Mouse (Mus musculus) urinary bladder, postnatal 4 days (tissue): ENCODE results near the gene Mrpl2.

Experiments
- DNase-seq, 2 experiments: peaks; one replicate each; pipeline ENCODE4 v3.0.0; 2021 to 2022; ENCODE audit warnings: low spot score in 2 of 2

Mrpl2 gene

DNA sequence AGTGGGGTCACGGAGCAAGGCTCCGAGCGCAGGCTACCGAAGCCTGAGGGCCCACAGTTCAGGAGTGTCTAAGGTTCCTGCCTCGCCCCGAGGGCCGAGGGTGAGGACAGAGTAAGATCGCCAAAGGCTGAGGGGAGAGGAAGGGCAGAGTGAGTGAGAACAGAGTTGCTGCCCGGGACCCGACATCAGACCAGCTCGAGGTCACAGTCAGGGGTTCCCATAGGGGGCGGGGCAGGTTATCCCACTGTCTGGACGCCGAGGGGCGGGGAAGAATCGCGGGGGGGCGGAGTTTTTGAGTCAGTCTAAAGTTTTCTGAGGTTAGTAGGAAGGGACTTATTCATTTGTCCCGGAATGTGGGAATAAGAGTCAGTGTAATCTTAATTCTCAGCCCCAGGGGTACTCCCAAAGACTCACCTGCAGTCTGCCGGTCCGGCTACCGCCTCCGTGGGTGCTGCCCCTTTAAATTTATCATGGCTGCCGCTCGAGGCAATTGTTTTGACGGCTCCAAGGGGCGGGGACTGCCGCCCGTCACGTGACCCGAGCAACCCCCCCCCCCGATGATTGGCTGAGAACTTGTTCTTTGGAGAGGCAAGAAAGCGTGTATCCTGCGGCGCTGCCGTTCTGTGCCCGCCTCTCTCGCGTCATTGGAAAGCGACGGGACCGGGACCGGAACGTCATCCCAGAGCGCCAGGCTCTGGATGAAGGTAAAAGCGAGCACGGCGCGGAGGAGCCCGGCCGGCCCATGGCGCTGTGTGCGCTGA lies at the start of gene Mrpl2, which contains the start of gene Klc4:
TSS of gene Mrpl2 (plus strand) at position 669 of the 761 bp plus-strand sequence.
TSS of gene Klc4 (minus strand) at position 462 of the 761 bp plus-strand sequence.
- DNase-seq: peak; percentile 97 to 99

DNA sequence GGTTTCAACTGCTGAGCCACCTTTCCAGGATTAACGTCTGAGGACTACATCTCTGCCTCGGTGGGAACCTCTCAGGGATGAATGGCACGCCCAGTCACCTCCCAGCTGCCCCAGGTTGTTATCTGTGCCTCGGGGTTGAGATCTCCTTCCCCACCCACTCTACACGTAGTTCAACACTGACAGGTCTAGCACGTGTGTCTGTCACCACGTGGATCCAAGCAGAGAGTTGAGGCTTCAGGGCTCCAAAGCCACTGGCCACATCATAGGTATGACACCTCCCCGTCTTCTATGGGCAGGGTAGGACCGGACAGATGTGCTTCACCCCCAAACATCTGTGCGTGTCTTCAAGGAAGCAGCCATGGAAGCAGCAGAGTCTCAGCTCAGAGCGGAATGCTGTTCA lies 48.1 kb upstream of the Mrpl2 start:
- DNase-seq: no peak

DNA sequence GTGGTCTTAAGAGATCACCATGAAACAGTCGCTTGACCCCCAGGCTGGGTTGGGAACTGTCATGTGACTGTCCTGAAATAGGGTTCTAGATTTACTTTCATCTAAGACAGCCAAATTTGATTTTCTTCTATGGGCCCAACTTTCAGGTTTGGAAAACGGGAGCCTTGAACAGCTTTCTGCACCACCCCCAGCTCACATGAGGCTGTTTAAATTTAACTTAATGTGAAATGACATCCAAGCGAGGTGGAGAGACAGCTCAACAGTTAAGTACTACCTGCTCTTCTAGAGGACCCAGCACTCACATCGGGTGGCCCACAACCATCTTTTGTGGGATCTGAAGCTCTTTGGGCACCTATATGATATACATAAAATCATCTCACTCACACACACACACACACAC lies 47.1 kb upstream of the Mrpl2 start:
- no peak for DNase-seq

DNA sequence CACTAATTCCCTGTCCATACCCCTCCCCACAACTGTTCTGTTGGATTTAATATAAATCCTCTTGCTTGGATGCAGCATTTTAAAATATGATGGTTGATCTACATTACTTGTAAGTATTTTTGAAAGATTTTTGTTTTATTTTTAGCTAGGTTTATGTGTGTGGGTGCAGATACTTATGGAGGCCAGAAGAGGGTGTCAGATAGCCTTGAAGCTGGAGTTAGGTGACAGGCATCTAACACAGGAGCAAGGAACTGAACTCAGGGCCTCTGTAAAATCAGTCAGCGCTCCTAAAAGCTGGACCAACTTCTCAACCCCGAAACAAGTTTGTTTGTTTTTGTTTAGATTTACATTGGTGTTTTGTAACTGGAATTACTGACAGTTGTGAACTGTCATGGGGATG lies 45.5 kb upstream of the Mrpl2 start:
- no peak for DNase-seq

DNA sequence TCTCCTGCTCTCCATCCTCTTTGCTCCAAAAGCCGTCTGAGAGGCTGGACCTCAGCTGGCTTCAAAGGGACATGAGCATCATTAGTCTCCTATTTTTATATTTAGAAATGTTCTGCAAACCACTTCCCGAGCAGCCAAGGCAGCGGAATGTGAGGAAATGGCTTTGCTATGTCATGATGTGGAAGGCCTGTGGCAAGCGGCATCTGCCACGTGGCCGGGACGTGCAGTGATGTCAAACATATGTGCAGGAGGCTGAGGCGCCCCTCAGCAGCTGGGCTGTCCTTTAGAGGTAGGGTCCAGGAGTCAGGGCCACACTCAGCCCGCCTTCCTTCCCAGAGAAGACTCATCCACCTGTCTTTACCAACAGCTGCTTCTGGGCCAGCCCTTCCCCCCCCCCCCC lies 43.8 kb upstream of the Mrpl2 start:
- DNase-seq: no peak

DNA sequence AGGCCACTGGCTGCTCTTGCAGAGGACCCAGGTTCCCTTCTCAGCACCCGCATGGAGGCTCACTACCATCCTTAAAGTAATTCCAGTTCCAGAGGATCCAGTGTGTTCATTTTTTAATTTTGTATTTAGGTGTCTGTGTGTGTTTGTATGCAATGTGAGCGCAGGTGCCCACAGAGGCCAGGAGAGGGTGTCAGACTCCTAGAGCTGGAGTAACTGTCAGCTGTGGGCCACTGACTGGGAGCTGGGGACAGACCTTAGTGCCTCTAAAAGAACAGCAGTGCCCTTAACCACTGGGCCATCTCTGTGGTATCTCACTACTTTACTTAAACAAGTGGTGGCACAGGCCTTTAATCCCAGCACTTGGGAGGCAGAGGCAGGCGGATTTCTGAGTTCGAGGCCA lies 42.8 kb upstream of the Mrpl2 start:
- no peak for DNase-seq

DNA sequence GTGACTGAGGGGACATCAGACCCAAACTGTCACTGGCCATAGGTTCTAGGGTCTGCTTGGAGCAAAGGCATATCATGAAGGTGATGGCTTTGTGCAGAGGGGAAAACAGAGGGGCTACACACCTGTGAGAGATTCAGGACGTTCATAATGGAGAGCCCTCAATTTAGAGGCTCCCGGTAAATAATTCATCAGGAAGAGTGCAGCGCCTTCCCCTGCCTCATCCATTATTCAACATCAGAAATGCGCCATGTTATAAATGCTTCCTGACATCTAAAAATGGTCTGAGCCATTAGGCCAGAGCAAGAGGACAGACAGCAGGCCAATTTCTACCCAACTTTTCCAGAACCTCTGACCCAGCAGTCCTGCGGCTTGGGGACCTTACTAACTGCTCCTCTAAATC lies 40.9 kb upstream of the Mrpl2 start:
- no peak for DNase-seq

DNA sequence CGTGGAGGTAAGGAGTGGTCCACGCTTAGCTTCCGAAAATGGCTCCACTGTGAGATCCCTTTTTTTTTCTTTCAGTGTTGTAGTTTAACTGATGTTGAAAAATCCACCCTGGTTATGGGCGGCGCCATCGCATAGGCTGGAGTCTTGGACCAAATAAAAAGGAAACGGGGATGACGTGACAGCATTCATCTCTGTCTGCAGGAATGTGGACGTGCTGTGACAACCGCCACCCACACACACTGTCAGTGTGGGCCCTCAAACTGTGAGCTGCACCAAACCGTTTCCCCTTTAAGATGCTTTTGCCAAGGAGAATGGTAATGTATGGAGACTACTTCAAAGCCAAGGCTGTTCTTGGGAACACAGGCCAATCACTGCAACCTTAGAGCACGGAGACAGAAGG lies 40.0 kb upstream of the Mrpl2 start:
- DNase-seq: no peak

DNA sequence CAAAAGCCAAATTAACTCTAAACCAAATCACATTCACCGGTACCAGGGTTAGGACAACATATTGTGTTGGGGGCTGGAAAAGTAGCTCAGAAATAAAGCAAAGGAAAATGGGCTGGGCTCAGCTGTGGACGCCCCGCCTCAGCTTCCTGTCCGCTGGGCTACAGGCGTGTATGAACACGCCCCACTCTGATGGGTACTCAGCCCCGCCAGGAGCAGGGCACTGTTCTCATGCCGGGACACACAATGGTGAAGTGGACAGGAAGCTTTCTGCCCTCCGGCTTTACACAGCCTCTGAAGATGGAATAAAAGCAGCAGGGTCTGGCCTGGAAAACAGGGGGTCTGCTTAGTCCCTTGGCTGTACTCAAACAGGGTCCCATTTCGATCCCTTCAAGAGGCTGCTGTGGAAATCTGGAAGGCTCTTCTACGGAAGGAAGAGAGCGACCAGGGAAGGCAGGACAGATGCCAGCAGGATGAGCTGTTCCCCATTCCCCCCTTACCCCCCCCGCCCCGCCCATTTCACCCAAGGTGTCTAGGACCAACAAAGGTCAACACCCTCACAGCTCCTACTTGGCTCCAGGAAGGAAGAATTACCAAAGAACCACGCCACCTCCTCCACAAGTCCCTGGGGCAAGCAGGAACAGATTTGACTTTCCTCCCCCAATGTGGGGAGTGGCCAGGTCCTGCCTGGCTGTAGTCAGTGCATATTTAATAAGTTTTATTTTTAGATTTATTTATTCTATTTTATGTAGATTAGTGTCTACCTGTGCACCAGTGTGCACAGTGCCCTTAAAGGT lies 36.1 kb upstream of the Mrpl2 start:
- no peak for DNase-seq

DNA sequence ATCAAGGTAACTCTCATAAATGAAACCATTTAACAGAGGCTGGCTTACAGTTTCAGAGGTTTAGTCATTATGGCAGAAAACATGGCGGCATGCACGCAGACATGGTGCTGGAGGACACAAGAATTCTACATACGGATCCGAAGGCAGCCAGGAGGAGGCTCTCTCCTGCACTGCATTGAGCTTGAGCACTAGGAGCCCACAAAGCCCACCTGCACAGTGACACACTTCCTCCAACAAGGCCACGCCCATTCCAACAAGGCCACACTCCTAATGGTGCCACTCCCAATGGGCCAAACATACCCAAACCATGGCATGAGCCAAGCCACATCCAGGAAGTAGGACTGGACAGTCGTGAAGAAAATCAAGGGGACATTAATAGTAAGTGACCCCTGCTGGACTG lies 34.7 kb upstream of the Mrpl2 start:
- DNase-seq: no peak

DNA sequence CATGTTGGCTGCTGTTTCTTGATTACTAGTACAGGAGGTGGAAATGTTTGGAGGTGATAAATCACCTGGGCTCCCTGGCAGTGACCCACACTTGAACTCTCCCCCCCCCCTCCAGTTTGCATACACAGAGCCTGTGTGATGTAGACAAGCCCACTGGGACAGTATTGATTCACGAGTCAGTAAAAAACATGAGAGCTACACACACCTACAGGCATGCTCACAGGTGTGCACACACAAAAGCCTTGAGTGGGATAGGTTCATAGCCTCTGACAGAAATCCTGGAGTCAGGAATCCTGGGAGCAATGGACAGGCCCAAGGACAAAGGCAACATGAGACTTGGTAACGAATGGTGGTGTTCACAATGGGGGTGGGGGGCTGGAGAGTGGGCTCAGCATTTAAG lies 33.8 kb upstream of the Mrpl2 start:
- no peak for DNase-seq

DNA sequence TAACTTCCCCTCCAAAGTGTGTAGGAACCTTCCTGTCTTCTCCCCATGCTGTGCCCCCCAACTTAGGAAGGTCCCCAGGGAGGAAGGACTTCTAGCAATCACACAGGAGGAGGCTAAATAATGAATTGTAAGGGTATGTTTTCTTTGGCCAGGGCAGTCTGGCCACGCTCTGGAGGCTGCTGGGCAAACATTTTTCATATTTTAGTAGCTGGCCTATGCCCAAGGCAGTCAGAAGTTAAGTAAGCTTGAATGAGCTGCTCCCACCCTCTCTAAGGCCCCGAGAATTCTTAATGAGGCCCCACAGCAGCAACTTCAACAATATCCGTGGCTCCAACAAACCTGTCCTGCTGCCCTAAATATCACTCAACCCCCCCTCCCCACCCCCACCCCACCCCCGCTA lies 33.2 kb upstream of the Mrpl2 start:
- no peak for DNase-seq

DNA sequence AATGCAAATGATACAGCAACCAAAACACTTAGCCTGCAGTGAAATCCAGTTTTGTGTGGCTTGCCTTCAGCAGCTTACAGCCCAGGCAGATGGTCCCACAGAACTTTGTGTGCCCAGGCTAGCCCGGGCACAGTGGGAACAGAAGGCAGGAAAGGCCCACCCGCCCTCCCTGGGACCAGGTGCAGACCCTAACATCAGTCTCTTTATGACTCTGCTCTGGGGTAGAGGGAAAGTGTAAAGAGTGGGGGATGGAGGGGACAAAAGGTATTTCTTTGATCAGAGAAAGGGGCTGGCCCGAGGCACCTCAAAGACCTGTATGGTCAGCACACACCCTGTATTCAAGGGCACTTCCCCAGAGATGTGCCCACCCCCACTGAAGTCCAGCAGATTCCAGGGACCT lies 32.8 kb upstream of the Mrpl2 start:
- DNase-seq: no peak

DNA sequence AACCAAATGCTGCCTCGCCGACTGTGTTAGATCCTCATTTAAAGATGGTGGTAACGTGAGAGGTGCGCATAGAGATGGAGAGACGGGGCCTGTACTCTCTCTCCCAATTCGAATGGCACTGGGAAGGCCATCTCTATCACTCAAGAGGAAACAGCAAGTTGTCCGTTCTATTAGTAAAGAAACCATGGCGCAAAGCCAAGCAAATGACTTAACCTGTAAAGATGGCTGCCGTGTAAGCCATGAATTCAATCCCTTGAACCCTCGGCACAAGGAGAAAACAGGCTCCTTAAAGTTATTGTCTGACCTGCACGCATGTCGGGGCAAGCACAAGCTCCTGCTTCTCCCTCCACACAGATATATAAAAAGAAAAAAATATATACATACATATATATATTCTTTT lies 28.2 kb upstream of the Mrpl2 start:
- no peak for DNase-seq

DNA sequence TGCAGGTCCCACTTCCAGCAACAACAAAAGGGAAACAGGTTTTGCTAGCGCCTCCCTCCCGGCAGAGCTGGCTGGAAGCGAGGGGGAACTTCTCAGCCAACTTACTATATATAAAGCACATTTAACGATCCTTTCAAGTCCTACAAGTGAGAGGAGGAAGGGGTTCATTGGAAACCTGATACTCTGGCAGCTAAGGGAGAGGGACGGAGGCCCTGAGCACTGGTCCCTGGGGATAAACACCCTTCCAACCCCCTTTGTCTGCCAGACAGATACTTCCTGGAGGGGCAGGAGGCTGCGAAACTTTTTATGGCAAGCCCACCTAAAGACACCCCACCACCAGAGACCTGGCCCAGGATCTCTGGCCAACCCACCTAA lies 27.6 kb upstream of the Mrpl2 start:
- DNase-seq: no peak

DNA sequence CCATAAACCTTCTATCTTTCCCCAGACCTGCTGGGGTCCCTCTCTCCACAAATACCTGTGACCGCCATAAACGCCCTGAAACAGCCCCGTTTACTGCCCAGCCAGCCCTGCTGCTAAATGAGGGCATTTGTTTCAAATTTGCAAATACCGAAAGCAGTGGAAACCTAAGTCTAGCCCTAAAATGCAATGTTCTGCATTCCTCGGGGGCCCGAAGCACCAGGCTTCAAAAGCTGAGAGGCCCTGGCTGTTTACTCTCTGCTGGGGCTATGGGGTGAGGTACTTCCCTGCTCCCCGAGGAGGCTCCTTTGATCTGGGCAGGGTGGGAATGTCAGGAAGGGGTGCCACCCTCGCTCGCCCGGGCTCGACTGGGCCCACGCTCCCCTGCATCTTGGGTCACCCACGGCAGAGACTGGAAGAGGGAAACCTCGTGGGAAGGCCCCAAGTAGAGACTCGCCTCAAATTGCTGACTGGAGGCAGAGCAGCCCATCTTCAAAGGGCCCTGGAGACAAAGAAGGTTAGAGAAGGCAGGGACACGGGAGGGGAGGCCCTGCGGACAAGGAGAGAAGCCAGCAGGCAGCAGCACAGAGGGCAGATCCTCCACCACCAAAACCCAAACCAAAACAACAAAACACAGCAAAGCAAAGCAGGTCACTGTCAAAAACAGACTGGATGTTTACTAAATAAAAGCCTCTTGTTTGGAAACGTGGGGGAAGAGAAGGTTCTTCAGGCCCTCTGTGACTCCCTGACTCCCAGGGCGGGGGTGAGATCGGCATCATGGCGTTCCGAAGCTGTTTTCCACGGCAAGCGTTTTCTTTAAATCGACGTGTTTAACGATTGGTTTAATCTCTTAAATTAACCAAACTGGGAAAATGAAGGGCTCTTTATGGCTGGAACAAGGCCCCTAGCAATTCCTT lies 27.0 kb upstream of the Mrpl2 start:
- no peak for DNase-seq

DNA sequence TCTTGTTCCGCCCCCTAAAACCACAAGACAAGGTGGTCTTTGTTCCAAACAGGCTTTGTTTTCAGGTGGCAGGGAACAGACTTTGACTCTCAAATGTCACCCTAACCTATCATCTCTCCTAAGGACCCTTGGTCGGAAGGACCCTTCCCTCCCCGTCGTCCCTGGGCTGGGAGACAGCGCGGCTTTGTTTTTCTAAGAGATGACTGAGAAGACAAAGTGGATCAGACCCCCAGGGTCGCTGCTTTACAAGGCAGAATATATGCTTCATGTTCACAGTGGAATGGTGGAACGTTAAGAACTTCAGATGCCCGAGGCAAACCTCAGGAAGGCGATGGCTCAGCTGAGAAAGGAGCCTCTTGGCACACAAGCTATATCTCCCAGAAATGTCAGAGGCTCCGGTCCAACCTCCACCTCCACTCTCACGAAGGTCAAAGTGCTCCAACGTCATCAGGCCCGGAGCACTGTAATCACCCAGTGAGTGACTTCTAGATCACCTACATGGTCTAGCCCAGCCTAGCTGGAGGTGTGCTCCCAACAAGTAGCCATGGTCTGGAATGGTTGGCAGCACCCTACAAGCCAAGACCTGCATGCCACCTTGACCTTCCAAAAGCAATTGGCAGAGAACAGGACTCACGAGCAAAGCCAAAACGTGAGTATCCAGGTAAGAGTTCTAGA lies 26.2 kb upstream of the Mrpl2 start:
- no peak for DNase-seq

DNA sequence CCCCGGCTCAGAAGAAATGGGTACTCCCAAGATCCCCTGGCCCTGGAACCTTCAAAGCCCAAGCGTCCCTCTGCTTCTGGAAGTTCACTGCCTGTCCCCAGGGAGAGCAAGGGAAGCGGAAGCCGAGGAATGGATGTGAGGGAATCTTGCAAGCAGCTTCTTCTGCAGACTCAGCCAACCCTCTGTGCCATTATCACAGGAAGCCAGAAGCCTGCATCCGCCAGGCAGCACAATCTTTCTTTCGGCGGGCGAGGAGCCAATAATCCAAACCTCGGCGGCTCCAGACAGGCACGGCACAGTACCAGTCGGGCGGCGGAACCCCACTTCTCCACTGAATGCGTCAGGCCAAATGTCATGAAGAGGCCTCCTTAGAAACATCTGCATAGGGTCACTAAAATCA lies 24.7 kb upstream of the Mrpl2 start:
- DNase-seq: no peak

DNA sequence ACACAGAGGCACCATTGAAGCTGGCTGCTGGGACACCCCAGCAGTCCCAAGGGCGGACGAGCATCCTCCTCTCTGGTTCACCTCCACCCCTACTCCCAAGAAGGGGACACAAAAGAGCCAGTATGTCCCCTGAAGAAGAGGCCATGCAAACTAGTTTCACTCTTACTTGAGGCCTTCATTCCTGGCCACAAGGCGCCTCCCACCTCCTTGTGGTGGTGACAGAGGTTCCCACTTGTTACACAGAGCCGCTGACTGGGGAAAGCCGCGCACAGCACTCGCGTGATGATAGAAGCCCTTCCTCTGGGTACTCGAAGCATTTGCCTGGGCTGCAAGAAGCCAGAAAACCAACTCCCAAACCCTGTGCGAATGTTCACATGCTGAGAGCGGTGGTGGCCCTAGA lies 23.8 kb upstream of the Mrpl2 start:
- no peak for DNase-seq

DNA sequence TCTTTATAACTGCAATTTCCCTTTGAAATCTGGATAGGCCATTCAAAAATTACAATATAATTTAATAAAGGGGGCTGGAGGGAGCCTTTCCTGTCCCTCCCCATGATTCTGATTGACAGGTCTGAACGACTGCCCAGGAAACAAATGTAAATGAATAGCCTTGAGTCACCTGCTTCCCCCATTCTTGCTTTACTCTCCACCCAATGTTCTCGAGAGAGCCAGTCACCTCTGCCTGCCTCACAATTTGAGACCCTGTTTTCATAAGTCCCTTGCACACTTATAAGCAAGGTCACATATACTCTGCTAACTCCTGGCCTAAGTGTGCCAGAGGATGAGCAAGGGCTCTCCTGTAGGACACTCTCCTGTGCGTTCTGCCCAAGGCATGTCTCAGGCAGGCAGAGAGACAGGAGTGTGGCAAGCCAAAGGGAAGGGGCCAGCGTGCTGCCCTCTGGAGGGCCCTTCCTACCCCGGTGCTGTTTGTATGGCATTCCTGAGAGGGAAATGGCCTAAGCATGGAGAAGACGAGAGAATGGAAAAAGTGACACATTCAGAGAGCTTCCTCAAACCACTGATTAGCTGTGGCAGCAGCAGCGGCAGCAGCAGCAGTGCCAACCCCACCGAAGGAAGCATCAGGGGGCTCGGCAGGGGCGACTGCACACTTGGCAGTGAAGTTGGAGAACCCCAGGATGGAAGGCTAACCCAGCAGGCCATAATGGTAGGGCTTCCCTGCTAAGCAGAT lies 22.0 kb upstream of the Mrpl2 start:
- no peak for DNase-seq

DNA sequence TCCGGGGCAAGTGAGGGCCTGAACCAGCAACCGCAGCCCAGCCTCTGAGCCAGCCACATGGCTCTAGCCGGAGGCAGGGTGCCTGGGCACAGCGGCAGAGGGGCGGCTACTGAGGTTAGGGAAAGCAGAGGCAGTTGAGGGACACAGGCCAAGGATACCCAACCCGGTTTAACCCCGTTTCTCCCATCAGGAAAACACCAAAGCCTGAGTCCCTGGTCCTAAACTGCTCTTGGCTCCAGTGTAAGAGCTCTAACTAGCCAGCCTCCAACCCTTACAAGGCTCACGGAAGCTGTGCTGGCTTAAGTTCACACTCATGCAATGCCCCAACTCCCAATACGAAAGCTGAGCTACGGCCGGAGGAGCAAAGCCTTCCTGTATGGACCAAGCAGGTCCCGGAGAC lies 21.4 kb upstream of the Mrpl2 start:
- DNase-seq: no peak
